Mouse (Mus musculus) midbrain, postnatal 0 days (tissue): ENCODE data around the gene Cisd1. TPM values are rescaled to one million over a fixed set of nuclear protein-coding genes. Genes with fewer than 3 reads are reported as not detected.

ENCODE experiments used
- ATAC-seq: fragments of 200-750 bp; cut with Nextera tagmentation; 2 replicates; pipeline ENCODE4 v1.8.0; 2017; ENCODE audit warnings: moderate number of reproducible peaks, mild to moderate bottlenecking, moderate TSS enrichment, moderate library complexity; ENCODE audit not compliant: low FRiP score
- DNase-seq: peaks from one replicate; pipeline ENCODE4 v3.0.0-alpha.2; 2015; ENCODE audit warnings: low spot score
- H3K27ac ChIP-seq: fragments of 300-500 bp; sonication (generic); 2 replicates; pipeline ENCODE4 v1.5.1; 2014; ENCODE audit warnings: low read depth, mild to moderate bottlenecking, low read length, mixed read lengths
- H3K27me3 ChIP-seq: fragments of 300-500 bp; sonication (generic); 2 replicates; pipeline ENCODE4 v1.6.1; 2014; ENCODE audit warnings: low read length, control low read depth, mixed read lengths; ENCODE audit not compliant: insufficient read depth
- H3K36me3 ChIP-seq: fragments of 300-500 bp; sonication (generic); 2 replicates; pipeline ENCODE4 v1.6.1; 2014; ENCODE audit warnings: low read length, control low read depth, mixed read lengths; ENCODE audit not compliant: insufficient read depth
- H3K4me1 ChIP-seq: fragments of 300-500 bp; sonication (generic); 2 replicates; pipeline ENCODE4 v1.6.1; 2014; ENCODE audit warnings: mild to moderate bottlenecking, control low read depth, antibody characterized with exemption, low read length, mixed read lengths; ENCODE audit not compliant: insufficient read depth
- H3K4me2 ChIP-seq: fragments of 300-500 bp; sonication (generic); 2 replicates; pipeline ENCODE4 v1.6.1; 2014; ENCODE audit warnings: low read depth, mild to moderate bottlenecking, low read length, mixed read lengths; ENCODE audit not compliant: poor library complexity, severe bottlenecking
- H3K4me3 ChIP-seq: fragments of 300-500 bp; sonication (generic); 2 replicates; pipeline ENCODE4 v1.5.1; 2014; ENCODE audit warnings: low read depth, mild to moderate bottlenecking, low read length, moderate library complexity
- H3K9ac ChIP-seq: fragments of 300-500 bp; sonication (generic); replicated peaks from 2 replicates; pipeline ENCODE4 v1.6.1; 2014; ENCODE audit warnings: mild to moderate bottlenecking, low read length, moderate library complexity, mixed read lengths; ENCODE audit not compliant: poor library complexity, severe bottlenecking
- H3K9me3 ChIP-seq: fragments of 300-500 bp; sonication (generic); 2 replicates; pipeline ENCODE4 v1.6.1; 2016; ENCODE audit warnings: low read length, control low read depth
- CTCF ChIP-seq: IDR thresholded peaks from 2 replicates; pipeline ENCODE4 v1.5.1; 2016; ENCODE audit warnings: antibody characterized with exemption, mild to moderate bottlenecking
- WGBS: fragments of 180-500 bp; shearing (Covaris S2); extraction: QIAGEN DNeasy Blood & Tissue Kit; methylation state at CpG from one replicate; pipeline ENCODE4 v1.1.7; 2014; 5-methylcytosine and 5-hydroxymethylcytosine counted together
- polyA plus RNA-seq: library from polyadenylated mRNA; unstranded; fragments of >200 nt; fragmentation: Nextera tagmentation; extraction: Ambion mirVana; gene quantifications from 2 replicates; pipeline ENCODE4 v1.2.1, GENCODE M21; 2015
- total RNA-seq: library from RNA; depleted of rRNA; stranded (reverse); fragments of >200 nt; gene quantifications from 2 replicates; pipeline ENCODE4 v1.2.3, GENCODE M21; 2014

The Cisd1 gene
- total and polyA plus RNA-seq, 2 experiments from 2014 or later = 92.1 to 378 TPM

- Histone ChIP-seq H3K36me3 (0 out of 2 replicates have a peak, but pooled peaks cover 2% of the 10 kb centered on the region), H3K9ac (peak within 1 kb of the TSS; percentile 86), H3K9me3 (no peaks in the 10 kb centered on the region), H3K4me1 (peaks cover 15% of the 10 kb centered on the region), H3K4me3 (peak within 1 kb of the TSS; percentile 87), H3K27ac (peak within 1 kb of the TSS; percentile 81), H3K27me3 (no peaks in the 10 kb centered on the region), H3K4me2 (peak within 1 kb of the TSS; percentile 88)
- ATAC-seq = peak; percentile 91
- no peak for TF ChIP-seq CTCF
- WGBS = 0% methylated on average over 24 of the region's 49 CpGs
- DNase-seq = peak; percentile 97
Measured at GRCm38 (mm10) chr10:71347509-71347949, 2.8 kb upstream of the Cisd1 start, which contains the start of gene Ipmk. TSS of gene Ipmk (plus strand) at chr10:71347763.

GRCm38 (mm10) chr10:71346722-71347508 is 2.2 kb upstream of the Cisd1 start:
- peak overlapping the region; percentile 87 for H3K4me3 ChIP-seq
- DNase-seq (peak; percentile 24), ATAC-seq (no peak)
- peaks cover 15% of the 10 kb centered on the region for H3K4me1 ChIP-seq
- H3K4me2 ChIP-seq = peak overlapping the region; percentile 88
- H3K9me3 ChIP-seq = no peaks in the 10 kb centered on the region
- H3K36me3 ChIP-seq = 0 out of 2 replicates have a peak, but pooled peaks cover 2% of the 10 kb centered on the region
- H3K9ac ChIP-seq = peak overlapping the region; percentile 86
- peak overlapping the region; percentile 81 for H3K27ac ChIP-seq
- WGBS = 10% methylated on average over 13 of the region's 13 CpGs
- H3K27me3 ChIP-seq = no peaks in the 10 kb centered on the region
- peak; percentile 41 for TF ChIP-seq CTCF

- Histone ChIP-seq H3K9me3 (no peaks in the 10 kb centered on the region), H3K4me2 (no peak overlapping the region), H3K27me3 (no peaks in the 10 kb centered on the region), H3K4me3 (no peak overlapping the region), H3K36me3 (0 out of 2 replicates have a peak, but pooled peaks cover 2% of the 10 kb centered on the region), H3K9ac (no peak overlapping the region), H3K4me1 (peaks cover 15% of the 10 kb centered on the region), H3K27ac (no peak overlapping the region)
- WGBS = 56% methylated on average over 2 of the region's 2 CpGs
- TF ChIP-seq CTCF = no peak
- no peak for ATAC-seq
- no peak for DNase-seq
Measured at GRCm38 (mm10) chr10:71346106-71346505, 1.4 kb upstream of the Cisd1 start.

- 23% methylated on average over 14 of the region's 14 CpGs for WGBS
- ATAC-seq = no peak
- no peaks in the 10 kb centered on the region for H3K9me3 ChIP-seq
- no peak for DNase-seq
- H3K4me3 ChIP-seq = peak overlapping the region; percentile 82
- H3K27ac ChIP-seq = no peak overlapping the region
- no peak for TF ChIP-seq CTCF
- H3K4me1 ChIP-seq = peaks cover 9% of the 10 kb centered on the region
- H3K36me3 ChIP-seq = no peaks in the 10 kb centered on the region
- peak overlapping the region; percentile 75; the same call in 1 of the 2 replicates for H3K9ac ChIP-seq
- no peaks in the 10 kb centered on the region for H3K27me3 ChIP-seq
- H3K4me2 ChIP-seq = peak overlapping the region; percentile 63
Measured at GRCm38 (mm10) chr10:71343567-71344265, 1.0 kb downstream of the Cisd1 start.

GRCm38 (mm10) chr10:71343130-71343529 is 1.6 kb downstream of the Cisd1 start:
- Histone ChIP-seq H3K36me3 (no peaks in the 10 kb centered on the region), H3K4me1 (peaks cover 9% of the 10 kb centered on the region), H3K9me3 (no peaks in the 10 kb centered on the region), H3K4me2 (no peak overlapping the region), H3K4me3 (no peak overlapping the region), H3K9ac (no peak overlapping the region), H3K27me3 (no peaks in the 10 kb centered on the region), H3K27ac (no peak overlapping the region)
- WGBS = 94% methylated on average over 3 of the region's 3 CpGs
- no peak for TF ChIP-seq CTCF
- DNase-seq = no peak
- ATAC-seq = no peak
